In the genomic region with DNA sequence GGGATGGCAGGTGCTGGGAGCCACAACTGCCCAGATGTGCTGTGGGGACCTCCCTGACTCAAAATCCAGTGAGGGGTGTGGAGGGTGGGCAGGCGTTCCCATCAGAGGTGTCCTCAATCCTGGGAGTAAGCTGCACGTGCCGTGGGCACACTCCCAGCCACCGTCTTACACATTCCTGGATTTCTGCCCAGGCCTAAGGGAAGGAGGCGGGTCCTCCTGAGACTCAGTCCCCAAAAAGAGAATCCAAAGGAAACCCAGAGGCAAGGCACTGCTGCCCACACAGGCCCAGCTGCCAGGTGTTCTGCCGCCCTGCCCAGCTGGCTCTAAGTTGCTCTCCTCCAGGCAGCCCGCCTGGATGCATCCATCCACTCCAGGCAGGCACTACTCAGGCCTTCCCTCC, we compare ENCODE assay signal across 17 mouse cellular contexts. TPM values are rescaled to one million over a fixed set of nuclear protein-coding genes. Genes with fewer than 3 reads are reported as not detected.
DNase-seq lines count a peak whose midpoint lies in the region; ATAC-seq and TF ChIP-seq lines count a peak whose summit lies in the region.
"Had no signal": no experiment of that assay in that cellular context is flagged by ENCODE, and none has a peak within 500 bp of the region (broad histone marks: within the 10 kb centered on the region; RNA-seq: fewer than 3 reads in every experiment).

No protein-coding gene starts in this region.

- 55% methylated on average over 7 of the region's 7 CpGs for WGBS in hindbrain, postnatal 0 days
- 65% methylated on average over 7 of the region's 7 CpGs for WGBS in hindbrain, embryonic 14.5 days
- WGBS in midbrain, embryonic 16.5 days: 62% methylated on average over 7 of the region's 7 CpGs
- 68% methylated on average over 7 of the region's 7 CpGs for WGBS in heart, embryonic 10.5 days

- no peak for TF ChIP-seq POLR2A in brain, embryonic 14.5 days (IDR thresholded peaks at IDR 0.05; ENCODE audit: borderline replicate concordance, extremely low read depth, insufficient read depth, insufficient read length, poor library complexity, severe bottlenecking)

- H3K27ac ChIP-seq in hindbrain, postnatal 0 days: no peak overlapping the region
- H3K27ac ChIP-seq in hindbrain, embryonic 14.5 days: no peak overlapping the region
- no peak overlapping the region for H3K27ac ChIP-seq in midbrain, embryonic 16.5 days (ENCODE audit: low read length)
- H3K27ac ChIP-seq in heart, embryonic 10.5 days: no peak overlapping the region
- H3K27ac ChIP-seq: limb, embryonic 15.5 days; stomach, postnatal 0 days had no signal

- ATAC-seq in hindbrain, postnatal 0 days: no peak
- no peak for ATAC-seq in hindbrain, embryonic 14.5 days (ENCODE audit: low FRiP score)
- 0 out of 2 replicates have a peak, but pooled peaks have one; percentile 19 for ATAC-seq in midbrain, embryonic 16.5 days
- ATAC-seq in erythroid progenitor cell, adult 5-6 weeks (replicated peaks; ENCODE audit: low FRiP score, poor library complexity, severe bottlenecking): no peak

- peak; percentile 34 for DNase-seq in hindbrain, postnatal 0 days (ENCODE audit: low spot score)
- DNase-seq in hindbrain, embryonic 14.5 days (ENCODE audit: low spot score): no peak
- DNase-seq in 3T3-L1 (ENCODE audit: low read depth, low spot score): peak; percentile 18
- DNase-seq in brain, embryonic 14.5 days (ENCODE audit: low read depth): peak; percentile 77
- DNase-seq in heart, embryonic 10.5 days (ENCODE audit: low spot score): no peak
- DNase-seq: cerebellum, adult 11 months; heart, adult 18-20 months; heart, postnatal 10 days; kidney, postnatal 10 days; lung, adult 2 months; thymus, postnatal 36 days had no signal

- no peak overlapping the region for H3K9ac ChIP-seq in hindbrain, postnatal 0 days (replicated peaks; ENCODE audit: low read length)
- H3K9ac ChIP-seq in hindbrain, embryonic 14.5 days: no peak overlapping the region
- no peak overlapping the region for H3K9ac ChIP-seq in midbrain, embryonic 16.5 days (ENCODE audit: low read depth, low read length)
- H3K9ac ChIP-seq: limb, embryonic 15.5 days had no signal

- H3K9me3 ChIP-seq in hindbrain, postnatal 0 days (ENCODE audit: low read length): no peaks in the 10 kb centered on the region
- no peaks in the 10 kb centered on the region for H3K9me3 ChIP-seq in hindbrain, embryonic 14.5 days (ENCODE audit: control insufficient read depth, low read length)
- no peaks in the 10 kb centered on the region for H3K9me3 ChIP-seq in midbrain, embryonic 16.5 days (replicated peaks; ENCODE audit: control insufficient read depth, low read length, poor library complexity, severe bottlenecking)
- H3K9me3 ChIP-seq in heart, embryonic 10.5 days: no peaks in the 10 kb centered on the region
- H3K9me3 ChIP-seq: limb, embryonic 15.5 days had no signal

- H3K4me3 ChIP-seq in hindbrain, postnatal 0 days (ENCODE audit: low read length): no peak overlapping the region
- H3K4me3 ChIP-seq in hindbrain, embryonic 14.5 days (replicated peaks; ENCODE audit: low read length): no peak overlapping the region
- no peak overlapping the region for H3K4me3 ChIP-seq in midbrain, embryonic 16.5 days (ENCODE audit: low read depth, low read length)
- H3K4me3 ChIP-seq in heart, embryonic 10.5 days: no peak overlapping the region
- H3K4me3 ChIP-seq: limb, embryonic 15.5 days; megakaryocyte, embryonic 14.5 days had no signal

- H3K4me1 ChIP-seq in hindbrain, postnatal 0 days (ENCODE audit: insufficient read depth, low read length): peaks cover 9% of the 10 kb centered on the region; the same call in 1 of the 2 replicates
- H3K4me1 ChIP-seq in hindbrain, embryonic 14.5 days (replicated peaks; ENCODE audit: control insufficient read depth, insufficient read depth, low read length): no peaks in the 10 kb centered on the region
- no peaks in the 10 kb centered on the region for H3K4me1 ChIP-seq in midbrain, embryonic 16.5 days (ENCODE audit: control insufficient read depth, insufficient read depth, low read length)
- H3K4me1 ChIP-seq in heart, embryonic 10.5 days: peaks cover 8% of the 10 kb centered on the region
- H3K4me1 ChIP-seq: megakaryocyte, embryonic 14.5 days had no signal

- no peaks in the 10 kb centered on the region for H3K36me3 ChIP-seq in hindbrain, postnatal 0 days (ENCODE audit: insufficient read depth, low read length)
- H3K36me3 ChIP-seq in hindbrain, embryonic 14.5 days (replicated peaks; ENCODE audit: control insufficient read depth, insufficient read depth): 0 out of 2 replicates have a peak, but pooled peaks cover 4% of the 10 kb centered on the region
- H3K36me3 ChIP-seq in midbrain, embryonic 16.5 days (ENCODE audit: control insufficient read depth, insufficient read depth, low read length): no peaks in the 10 kb centered on the region
- no peaks in the 10 kb centered on the region for H3K36me3 ChIP-seq in heart, embryonic 10.5 days
- H3K36me3 ChIP-seq: limb, embryonic 15.5 days had no signal

- no peaks in the 10 kb centered on the region for H3K27me3 ChIP-seq in hindbrain, postnatal 0 days (ENCODE audit: insufficient read depth, low read length)
- H3K27me3 ChIP-seq in hindbrain, embryonic 14.5 days (ENCODE audit: control insufficient read depth, insufficient read depth, low read length): 0 out of 2 replicates have a peak, but pooled peaks cover 5% of the 10 kb centered on the region
- no peaks in the 10 kb centered on the region; the same call in 1 of the 2 replicates for H3K27me3 ChIP-seq in midbrain, embryonic 16.5 days (ENCODE audit: control insufficient read depth, insufficient read depth, low read depth, low read length)
- H3K27me3 ChIP-seq in heart, embryonic 10.5 days (ENCODE audit: insufficient read depth, poor library complexity, severe bottlenecking): peaks cover 91% of the 10 kb centered on the region

- no peak overlapping the region for H3K4me2 ChIP-seq in hindbrain, postnatal 0 days (ENCODE audit: low read depth, low read length)
- H3K4me2 ChIP-seq in hindbrain, embryonic 14.5 days (replicated peaks): no peak overlapping the region
- no peak overlapping the region for H3K4me2 ChIP-seq in midbrain, embryonic 16.5 days (ENCODE audit: low read length)
- H3K4me2 ChIP-seq: limb, embryonic 15.5 days had no signal

- no peak for TF ChIP-seq CTCF in hindbrain, postnatal 0 days (IDR thresholded peaks at IDR 0.05; ENCODE audit: low read depth)
- TF ChIP-seq CTCF in brain, embryonic 14.5 days (IDR thresholded peaks at IDR 0.05; ENCODE audit: borderline replicate concordance, extremely low read depth, insufficient read depth, insufficient read length): no peak

RNA-seq across cellular contexts. Expression of a gene that starts 28.7 kb away (rescaled TPM):
- 60.4 and 76.9 TPM in 2 replicates for total RNA-seq in hindbrain, postnatal 0 days (2014; rRNA removed)
- 20.2 and 22.4 TPM in 2 replicates for polyA plus RNA-seq in hindbrain, postnatal 0 days (2015; fragmentation: Nextera tagmentation; extraction: Ambion mirVana)
- 38.1 and 44.4 TPM in 2 replicates for polyA plus RNA-seq in hindbrain, embryonic 14.5 days (2014; fragmentation: Nextera tagmentation; extraction: Ambion mirVana)
- polyA plus RNA-seq in brain, embryonic 14.5 days (2012; rRNA removed): 65.9 and 96.3 TPM in 2 replicates
- polyA plus RNA-seq in midbrain, embryonic 16.5 days (2015; fragmentation: Nextera tagmentation; extraction: Ambion mirVana): 22.1 and 25.4 TPM in 2 replicates
- 1.2 and 3.2 TPM in 2 replicates for polyA plus RNA-seq in heart, embryonic 10.5 days (2016; fragmentation: Nextera tagmentation; extraction: Ambion mirVana)
- total RNA-seq in erythroid progenitor cell, adult 5-6 weeks (2015; ENCODE audit: low replicate concordance): not detected in 2 replicates
- total RNA-seq in erythroid progenitor cell, adult 5-6 weeks (2017; ENCODE audit: low replicate concordance): not detected in 2 replicates
- total RNA-seq: MEL had no signal

Comparison
In these comparisons a context has a peak if more than half of its experiments do, and no peak if none do; other contexts are left out.
1. DNase-seq: peak in hindbrain, postnatal 0 days (single experiment), 3T3-L1 (single experiment) and brain, embryonic 14.5 days (single experiment); none in hindbrain, embryonic 14.5 days (single experiment) and heart, embryonic 10.5 days (single experiment).